Mouse (Mus musculus) hindbrain, postnatal 0 days (tissue): ENCODE measurements at regions not wholly inside any gene's neighbourhood (a gene's known extent, or its start where the extent isn't known, plus 50 kb on each side); places are given as distances from the start of the nearest gene placed in this dataset.

Source experiments
- ATAC-seq: fragments of 200-750 bp; cut with Nextera tagmentation; 2 replicates; pipeline ENCODE4 v1.8.0; 2017; ENCODE audit warnings: mild to moderate bottlenecking, moderate TSS enrichment, moderate library complexity
- DNase-seq: peaks from one replicate; pipeline ENCODE4 v3.0.0-alpha.2; 2015; ENCODE audit warnings: low spot score
- H3K27ac ChIP-seq: fragments of 300-500 bp; sonication (generic); 2 replicates; pipeline ENCODE4 v1.5.1; 2014; ENCODE audit warnings: mild to moderate bottlenecking
- H3K27me3 ChIP-seq: fragments of 300-500 bp; sonication (generic); 2 replicates; pipeline ENCODE4 v1.6.1; 2014; ENCODE audit warnings: low read length, mixed read lengths; ENCODE audit not compliant: insufficient read depth
- H3K36me3 ChIP-seq: fragments of 300-500 bp; sonication (generic); 2 replicates; pipeline ENCODE4 v1.6.1; 2014; ENCODE audit warnings: low read length, mixed read lengths; ENCODE audit not compliant: insufficient read depth
- H3K4me1 ChIP-seq: fragments of 300-500 bp; sonication (generic); 2 replicates; pipeline ENCODE4 v1.6.1; 2014; ENCODE audit warnings: antibody characterized with exemption, low read length, mixed read lengths; ENCODE audit not compliant: insufficient read depth
- H3K4me2 ChIP-seq: fragments of 300-500 bp; sonication (generic); 2 replicates; pipeline ENCODE4 v1.6.1; 2014; ENCODE audit warnings: low read depth, mild to moderate bottlenecking, low read length, moderate library complexity, mixed read lengths
- H3K4me3 ChIP-seq: fragments of 300-500 bp; sonication (generic); 2 replicates; pipeline ENCODE4 v1.5.1; 2014; ENCODE audit warnings: low read length
- H3K9ac ChIP-seq: fragments of 300-500 bp; sonication (generic); replicated peaks from 2 replicates; pipeline ENCODE4 v1.6.1; 2014; ENCODE audit warnings: mild to moderate bottlenecking, low read length, moderate library complexity, mixed read lengths
- H3K9me3 ChIP-seq: fragments of 300-500 bp; sonication (generic); 2 replicates; pipeline ENCODE4 v1.6.1; 2016; ENCODE audit warnings: low read length, mixed read lengths
- CTCF ChIP-seq: IDR thresholded peaks from 2 replicates; pipeline ENCODE4 v1.5.1; 2016; ENCODE audit warnings: antibody characterized with exemption, control low read depth, low read depth
- WGBS: fragments of 180-500 bp; shearing (Covaris S2); extraction: QIAGEN DNeasy Blood & Tissue Kit; methylation state at CpG from one replicate; pipeline ENCODE4 v1.1.7; 2014; 5-methylcytosine and 5-hydroxymethylcytosine counted together

- 87% methylated on average over 2 of the region's 2 CpGs for WGBS
- no peak for TF ChIP-seq CTCF
- ATAC-seq = no peak
- DNase-seq = no peak
- H3K4me1 ChIP-seq = no peaks in the 10 kb centered on the region
- no peak overlapping the region for H3K27ac ChIP-seq
- H3K9ac ChIP-seq = no peak overlapping the region
- no peak overlapping the region for H3K4me3 ChIP-seq
- H3K4me2 ChIP-seq = no peak overlapping the region
- no peaks in the 10 kb centered on the region for H3K36me3 ChIP-seq
- no peaks in the 10 kb centered on the region for H3K27me3 ChIP-seq
- H3K9me3 ChIP-seq = no peaks in the 10 kb centered on the region
Measured at GRCm38 (mm10) chr9:23651300-23651699, 428.4 kb downstream of the Bmper start.

DNA sequence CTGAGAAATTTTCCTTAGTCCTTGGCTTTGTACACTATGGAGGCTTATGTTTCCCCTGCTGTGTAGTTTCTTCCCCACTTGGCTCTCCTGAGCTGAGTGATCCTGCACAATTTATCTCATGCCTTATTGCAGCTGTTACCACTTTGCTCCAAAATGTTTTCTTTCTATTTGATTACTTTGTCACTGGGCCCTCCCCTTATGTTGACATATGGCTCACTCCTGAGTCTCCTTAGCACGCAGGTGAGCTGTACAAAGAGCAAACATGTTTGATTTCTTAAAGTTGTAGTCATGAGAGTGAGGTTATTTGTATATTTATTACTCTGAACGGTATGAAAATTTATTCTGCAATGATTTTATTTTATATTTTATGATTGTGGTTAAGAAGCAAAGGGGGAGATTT is 430.2 kb downstream of the Bmper start:
- TF ChIP-seq CTCF = no peak
- Histone ChIP-seq H3K27ac (no peak overlapping the region), H3K4me2 (no peak overlapping the region), H3K4me3 (no peak overlapping the region), H3K9ac (no peak overlapping the region), H3K9me3 (no peaks in the 10 kb centered on the region), H3K36me3 (no peaks in the 10 kb centered on the region), H3K4me1 (no peaks in the 10 kb centered on the region), H3K27me3 (no peaks in the 10 kb centered on the region)
- peak; percentile 6 for DNase-seq
- no peak for ATAC-seq
- 68% methylated on average over 2 of the region's 2 CpGs for WGBS

DNA sequence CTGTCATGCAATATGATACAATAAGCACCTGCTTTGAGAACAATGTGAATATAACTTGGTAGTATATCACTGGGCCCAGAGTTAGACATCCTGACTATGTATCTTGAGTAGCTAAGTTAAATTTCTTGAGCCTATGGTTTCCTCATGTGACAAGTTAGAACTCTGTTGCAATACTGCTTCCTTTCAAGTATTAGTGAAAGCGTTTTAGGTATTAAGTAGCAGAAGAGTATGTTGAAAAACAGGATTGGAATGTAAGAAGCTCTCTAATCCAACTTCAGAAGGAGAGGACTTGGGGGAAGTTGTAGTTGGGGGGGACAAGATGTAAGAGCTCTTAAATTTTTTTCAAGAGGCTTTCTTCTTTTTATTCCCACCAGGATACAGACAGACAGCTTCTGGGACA is 431.9 kb downstream of the Bmper start:
- H3K9ac ChIP-seq = no peak overlapping the region
- no peaks in the 10 kb centered on the region for H3K4me1 ChIP-seq
- H3K4me3 ChIP-seq = no peak overlapping the region
- no peak for TF ChIP-seq CTCF
- DNase-seq (no peak), ATAC-seq (no peak)
- no peak overlapping the region for H3K27ac ChIP-seq
- H3K9me3 ChIP-seq = no peaks in the 10 kb centered on the region
- H3K36me3 ChIP-seq = no peaks in the 10 kb centered on the region
- H3K27me3 ChIP-seq = no peaks in the 10 kb centered on the region
- H3K4me2 ChIP-seq = no peak overlapping the region
- 82% methylated on average over 1 of the region's 1 CpGs for WGBS

- H3K27ac ChIP-seq = no peak overlapping the region
- H3K27me3 ChIP-seq = no peaks in the 10 kb centered on the region
- no peak for TF ChIP-seq CTCF
- H3K4me1 ChIP-seq = no peaks in the 10 kb centered on the region
- no peak overlapping the region for H3K4me3 ChIP-seq
- no peaks in the 10 kb centered on the region for H3K36me3 ChIP-seq
- no peak overlapping the region for H3K4me2 ChIP-seq
- ATAC-seq = no peak
- peak; percentile 2 for DNase-seq
- no peaks in the 10 kb centered on the region for H3K9me3 ChIP-seq
- H3K9ac ChIP-seq = no peak overlapping the region
Measured at GRCm38 (mm10) chr9:23665960-23666359, 431.8 kb upstream of the Npsr1 start.

DNA sequence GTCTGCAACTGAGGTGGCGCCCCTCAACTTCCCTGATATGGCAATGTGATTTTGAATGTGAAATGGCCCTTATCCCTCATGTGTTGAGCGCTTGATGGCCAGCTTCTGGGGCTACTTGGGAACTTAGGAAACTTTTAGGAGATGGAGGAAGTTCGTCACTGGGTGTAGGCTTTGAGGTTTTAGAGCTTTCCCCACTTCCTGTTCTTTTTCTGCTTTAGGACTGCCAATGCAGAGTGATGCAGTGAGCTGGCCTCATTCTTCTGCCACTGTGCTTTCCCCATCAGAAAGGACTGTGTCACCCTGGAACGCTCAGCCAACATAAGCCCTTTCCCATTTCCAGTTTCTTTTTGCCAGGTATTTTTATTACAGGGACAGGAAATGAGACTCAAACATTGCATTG is 428.6 kb upstream of the Npsr1 start:
- Histone ChIP-seq H3K9me3 (no peaks in the 10 kb centered on the region), H3K27ac (no peak overlapping the region), H3K9ac (no peak overlapping the region), H3K36me3 (no peaks in the 10 kb centered on the region), H3K4me3 (no peak overlapping the region), H3K4me2 (no peak overlapping the region), H3K27me3 (no peaks in the 10 kb centered on the region), H3K4me1 (no peaks in the 10 kb centered on the region)
- 91% methylated on average over 4 of the region's 4 CpGs for WGBS
- DNase-seq (no peak), ATAC-seq (no peak)
- TF ChIP-seq CTCF = no peak

- Histone ChIP-seq H3K36me3 (no peaks in the 10 kb centered on the region), H3K4me1 (no peaks in the 10 kb centered on the region), H3K27me3 (no peaks in the 10 kb centered on the region), H3K9me3 (no peaks in the 10 kb centered on the region), H3K4me3 (no peak overlapping the region), H3K4me2 (no peak overlapping the region), H3K27ac (no peak overlapping the region), H3K9ac (no peak overlapping the region)
- WGBS = 47% methylated on average over 5 of the region's 5 CpGs
- DNase-seq (no peak), ATAC-seq (no peak)
- no peak for TF ChIP-seq CTCF
Measured at GRCm38 (mm10) chr9:23670642-23671041, 427.2 kb upstream of the Npsr1 start.

DNA sequence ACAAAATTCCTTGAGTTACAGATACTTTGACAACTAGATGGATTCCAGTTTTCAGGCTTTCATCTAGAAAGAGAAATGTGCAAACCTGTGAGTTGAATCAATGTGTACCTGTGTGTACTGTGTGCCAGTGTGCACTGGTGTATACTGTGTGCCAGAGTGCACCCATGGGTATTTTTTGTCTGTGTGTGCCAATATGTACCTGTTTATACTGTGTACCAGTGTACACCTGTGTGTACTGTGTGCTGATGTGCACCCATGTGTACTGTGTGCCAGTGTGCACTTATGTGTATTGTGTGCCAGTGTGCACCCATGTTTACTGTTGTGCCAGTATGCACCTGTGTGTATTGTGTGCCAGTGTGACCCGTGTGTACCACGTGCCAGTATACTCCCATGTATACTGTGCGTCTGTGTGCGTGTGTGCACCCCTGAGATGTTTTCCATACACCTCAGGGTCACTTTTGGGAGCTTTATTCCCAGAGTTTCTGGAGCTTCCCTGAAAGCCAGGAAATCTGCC is 424.4 kb upstream of the Npsr1 start:
- Histone ChIP-seq H3K9ac (no peak overlapping the region), H3K4me1 (no peaks in the 10 kb centered on the region), H3K9me3 (no peaks in the 10 kb centered on the region), H3K36me3 (no peaks in the 10 kb centered on the region), H3K27me3 (no peaks in the 10 kb centered on the region), H3K27ac (no peak overlapping the region), H3K4me2 (no peak overlapping the region), H3K4me3 (no peak overlapping the region)
- WGBS = 90% methylated on average over 4 of the region's 4 CpGs
- no peak for TF ChIP-seq CTCF
- DNase-seq (no peak), ATAC-seq (0 out of 2 replicates have a peak, but pooled peaks have one; percentile 35)
